Mouse (Mus musculus): Measurements from ENCODE around the gene Ntn5. TPM values are rescaled to one million over a fixed set of nuclear protein-coding genes. Genes with fewer than 3 reads are reported as not detected.

Gene Ntn5
- polyA plus RNA-seq, 1 experiment from 2014 or later: 0.22 TPM

DNA sequence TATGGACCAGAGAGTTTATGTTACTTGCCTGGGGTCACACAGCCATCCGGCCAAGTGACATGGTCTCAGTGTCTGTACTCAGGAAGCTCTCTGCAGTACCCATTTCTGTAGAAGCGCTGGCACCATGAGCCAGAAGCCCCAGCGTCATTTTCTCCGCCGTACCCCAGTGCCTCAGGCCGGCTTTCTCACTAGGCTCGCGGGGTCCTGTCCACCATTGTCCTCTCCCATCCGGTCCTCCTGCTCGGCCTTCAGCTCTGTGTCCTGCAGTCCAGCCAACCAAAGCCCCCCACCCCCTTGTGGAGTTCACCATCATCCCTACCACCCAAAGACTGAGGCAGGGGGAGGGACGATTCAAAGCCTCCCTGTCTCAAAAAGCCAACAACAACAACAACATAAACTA lies 17.8 kb downstream of the Ntn5 start:
- Histone ChIP-seq H3K4me3 (ENCODE audit: low read length) (no peak overlapping the region), H3K9me3 (replicated peaks; ENCODE audit: control insufficient read depth, low read length) (no peaks in the 10 kb centered on the region), H3K27me3 (ENCODE audit: control insufficient read depth, insufficient read depth, low read length) (peaks cover 25% of the 10 kb centered on the region), H3K4me2 (ENCODE audit: low read depth, low read length) (peak overlapping the region; percentile 76), H3K9ac (ENCODE audit: low read length) (no peak overlapping the region), H3K36me3 (ENCODE audit: control insufficient read depth, insufficient read depth) (no peaks in the 10 kb centered on the region), H3K4me1 (ENCODE audit: control insufficient read depth, insufficient read depth, low read length) (peaks cover 35% of the 10 kb centered on the region), H3K27ac (ENCODE audit: low read length) (no peak overlapping the region)
- no peak for ATAC-seq (replicated peaks; ENCODE audit: extremely low read depth, insufficient read depth, low FRiP score)
- 86% methylated on average over 11 of the region's 11 CpGs for WGBS

DNA sequence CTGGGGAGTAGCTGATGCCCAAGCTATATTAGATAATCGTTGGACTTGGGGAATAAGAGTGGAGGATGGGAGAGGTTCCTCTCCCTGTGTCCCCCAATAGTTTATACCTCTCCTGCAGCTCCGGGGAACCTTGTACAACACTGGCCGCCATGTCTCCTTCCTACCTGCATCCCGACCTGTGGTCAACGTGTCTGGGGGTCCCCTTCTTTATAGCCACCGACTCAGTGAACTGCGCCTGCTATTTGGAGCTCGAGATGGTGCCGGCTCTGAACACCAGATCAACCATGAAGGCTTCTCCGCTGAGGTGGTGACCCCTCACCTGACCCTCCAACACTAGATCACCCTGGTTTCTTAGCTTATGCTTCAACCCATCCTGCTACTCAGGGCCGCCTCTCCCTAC lies 18.5 kb downstream of the Ntn5 start:
- H3K4me3 ChIP-seq (ENCODE audit: low read length): no peak overlapping the region
- H3K4me1 ChIP-seq (ENCODE audit: control insufficient read depth, insufficient read depth, low read length): peaks cover 39% of the 10 kb centered on the region
- no peak for ATAC-seq (replicated peaks; ENCODE audit: extremely low read depth, insufficient read depth, low FRiP score)
- no peaks in the 10 kb centered on the region for H3K36me3 ChIP-seq (ENCODE audit: control insufficient read depth, insufficient read depth)
- H3K27ac ChIP-seq (ENCODE audit: low read length): no peak overlapping the region
- no peak overlapping the region for H3K4me2 ChIP-seq (ENCODE audit: low read depth, low read length)
- peaks cover 25% of the 10 kb centered on the region for H3K27me3 ChIP-seq (ENCODE audit: control insufficient read depth, insufficient read depth, low read length)
- 86% methylated on average over 11 of the region's 11 CpGs for WGBS
- no peak overlapping the region for H3K9ac ChIP-seq (ENCODE audit: low read length)
- H3K9me3 ChIP-seq (replicated peaks; ENCODE audit: control insufficient read depth, low read length): no peaks in the 10 kb centered on the region

DNA sequence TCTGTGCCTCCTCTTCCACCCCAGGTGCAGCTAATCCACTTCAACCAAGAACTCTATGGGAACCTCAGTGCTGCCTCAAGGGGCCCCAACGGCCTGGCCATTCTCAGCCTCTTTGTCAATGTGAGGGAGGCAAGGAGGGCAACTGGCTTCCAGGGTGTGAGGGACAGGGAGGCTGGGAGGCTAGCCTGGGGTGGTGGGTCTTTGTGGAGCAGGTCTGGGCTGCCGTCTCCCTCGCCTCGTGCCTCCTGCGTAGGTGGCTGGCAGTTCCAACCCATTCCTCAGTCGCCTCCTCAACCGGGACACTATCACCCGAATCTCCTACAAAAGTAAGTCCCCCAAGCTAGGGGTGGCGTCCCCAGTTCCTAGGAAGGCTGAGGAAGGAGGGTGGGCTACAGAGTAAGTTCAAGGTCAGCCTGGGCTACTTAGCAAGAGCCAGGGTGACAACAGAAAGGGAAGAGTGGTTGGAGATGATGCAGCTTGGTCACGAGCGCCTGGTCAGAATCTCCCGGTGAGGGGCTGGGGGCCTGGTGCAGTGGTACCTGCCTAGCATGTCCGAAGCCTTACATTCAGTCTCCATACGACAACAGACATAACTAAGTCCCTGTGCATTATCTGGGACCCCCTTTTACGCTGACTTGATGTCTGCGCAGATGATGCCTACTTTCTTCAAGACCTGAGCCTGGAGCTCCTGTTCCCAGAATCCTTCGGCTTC lies 19.1 kb downstream of the Ntn5 start:
- no peak overlapping the region for H3K27ac ChIP-seq (ENCODE audit: low read length)
- no peak overlapping the region for H3K4me3 ChIP-seq (ENCODE audit: low read length)
- no peaks in the 10 kb centered on the region for H3K9me3 ChIP-seq (replicated peaks; ENCODE audit: control insufficient read depth, low read length)
- WGBS: 85% methylated on average over 17 of the region's 17 CpGs
- no peaks in the 10 kb centered on the region for H3K36me3 ChIP-seq (ENCODE audit: control insufficient read depth, insufficient read depth)
- H3K4me2 ChIP-seq (ENCODE audit: low read depth, low read length): 0 out of 2 replicates have a peak overlapping the region, but pooled peaks have one; percentile 99
- H3K9ac ChIP-seq (ENCODE audit: low read length): no peak overlapping the region
- ATAC-seq (replicated peaks; ENCODE audit: extremely low read depth, insufficient read depth, low FRiP score): no peak
- H3K4me1 ChIP-seq (ENCODE audit: control insufficient read depth, insufficient read depth, low read length): peaks cover 45% of the 10 kb centered on the region
- H3K27me3 ChIP-seq (ENCODE audit: control insufficient read depth, insufficient read depth, low read length): peaks cover 23% of the 10 kb centered on the region

DNA sequence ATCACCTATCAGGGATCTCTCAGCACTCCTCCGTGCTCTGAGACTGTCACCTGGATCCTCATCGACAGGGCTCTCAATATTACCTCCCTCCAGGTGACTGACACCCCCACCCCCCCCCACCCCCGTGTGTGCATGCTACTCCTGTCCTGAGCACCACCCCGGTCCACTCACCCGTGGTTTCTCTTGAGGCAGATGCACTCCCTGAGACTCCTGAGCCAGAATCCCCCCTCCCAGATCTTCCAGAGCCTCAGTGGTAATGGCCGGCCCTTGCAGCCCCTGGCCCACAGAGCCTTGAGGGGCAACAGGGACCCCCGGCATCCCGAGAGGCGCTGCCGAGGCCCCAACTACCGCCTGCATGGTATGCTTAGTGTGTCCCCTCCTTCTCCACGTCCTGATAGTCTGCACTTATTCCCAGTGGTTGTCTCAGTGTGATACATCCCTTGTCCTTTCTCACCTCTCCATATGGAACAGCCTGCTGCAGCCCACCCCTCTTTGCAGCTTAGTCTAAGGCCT lies 19.8 kb downstream of the Ntn5 start:
- peak overlapping the region; percentile 99 for H3K4me2 ChIP-seq (ENCODE audit: low read depth, low read length)
- peak overlapping the region; percentile 66 for H3K9ac ChIP-seq (ENCODE audit: low read length)
- H3K27me3 ChIP-seq (ENCODE audit: control insufficient read depth, insufficient read depth, low read length): peaks cover 19% of the 10 kb centered on the region
- peak overlapping the region; percentile 91 for H3K27ac ChIP-seq (ENCODE audit: low read length)
- no peaks in the 10 kb centered on the region for H3K36me3 ChIP-seq (ENCODE audit: control insufficient read depth, insufficient read depth)
- ATAC-seq (replicated peaks; ENCODE audit: extremely low read depth, insufficient read depth, low FRiP score): no peak
- no peaks in the 10 kb centered on the region for H3K9me3 ChIP-seq (replicated peaks; ENCODE audit: control insufficient read depth, low read length)
- peaks cover 51% of the 10 kb centered on the region for H3K4me1 ChIP-seq (ENCODE audit: control insufficient read depth, insufficient read depth, low read length)
- WGBS: 44% methylated on average over 12 of the region's 12 CpGs
- peak overlapping the region; percentile 52 for H3K4me3 ChIP-seq (ENCODE audit: low read length)

DNA sequence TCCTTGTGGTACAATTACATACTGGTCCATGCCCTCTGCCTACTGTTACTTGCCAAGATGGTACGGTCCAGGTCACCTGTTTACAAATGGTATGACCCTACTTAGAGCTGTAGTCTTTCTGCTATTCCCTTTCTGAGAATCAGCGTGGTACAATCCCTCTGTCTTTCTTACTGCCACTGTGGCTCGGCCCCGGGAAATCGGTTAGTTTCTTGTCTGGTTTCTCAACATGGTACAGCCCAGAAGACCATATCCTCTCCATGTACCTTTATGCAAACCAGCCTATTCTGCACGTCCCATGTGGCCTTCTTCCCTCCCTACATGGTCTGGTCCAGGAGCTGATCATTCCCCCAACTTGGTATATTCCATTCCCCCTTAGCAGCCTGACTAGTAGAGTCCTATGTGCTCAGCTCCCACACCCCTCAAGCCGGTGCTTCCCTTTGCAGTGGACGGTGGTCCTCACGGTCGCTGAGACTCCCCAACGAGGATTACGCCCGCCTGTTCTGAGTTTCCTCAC lies 20.3 kb downstream of the Ntn5 start:
- Histone ChIP-seq H3K4me3 (ENCODE audit: low read length) (peak overlapping the region; percentile 52), H3K36me3 (ENCODE audit: control insufficient read depth, insufficient read depth) (no peaks in the 10 kb centered on the region), H3K4me2 (ENCODE audit: low read depth, low read length) (peak overlapping the region; percentile 99), H3K27me3 (ENCODE audit: control insufficient read depth, insufficient read depth, low read length) (peaks cover 14% of the 10 kb centered on the region), H3K9ac (ENCODE audit: low read length) (peak overlapping the region; percentile 66), H3K4me1 (ENCODE audit: control insufficient read depth, insufficient read depth, low read length) (peaks cover 53% of the 10 kb centered on the region), H3K27ac (ENCODE audit: low read length) (peak overlapping the region; percentile 91), H3K9me3 (replicated peaks; ENCODE audit: control insufficient read depth, low read length) (no peaks in the 10 kb centered on the region)
- under 1% methylated on average over 13 of the region's 13 CpGs for WGBS
- peak; percentile 42 for ATAC-seq (replicated peaks; ENCODE audit: extremely low read depth, insufficient read depth, low FRiP score)

DNA sequence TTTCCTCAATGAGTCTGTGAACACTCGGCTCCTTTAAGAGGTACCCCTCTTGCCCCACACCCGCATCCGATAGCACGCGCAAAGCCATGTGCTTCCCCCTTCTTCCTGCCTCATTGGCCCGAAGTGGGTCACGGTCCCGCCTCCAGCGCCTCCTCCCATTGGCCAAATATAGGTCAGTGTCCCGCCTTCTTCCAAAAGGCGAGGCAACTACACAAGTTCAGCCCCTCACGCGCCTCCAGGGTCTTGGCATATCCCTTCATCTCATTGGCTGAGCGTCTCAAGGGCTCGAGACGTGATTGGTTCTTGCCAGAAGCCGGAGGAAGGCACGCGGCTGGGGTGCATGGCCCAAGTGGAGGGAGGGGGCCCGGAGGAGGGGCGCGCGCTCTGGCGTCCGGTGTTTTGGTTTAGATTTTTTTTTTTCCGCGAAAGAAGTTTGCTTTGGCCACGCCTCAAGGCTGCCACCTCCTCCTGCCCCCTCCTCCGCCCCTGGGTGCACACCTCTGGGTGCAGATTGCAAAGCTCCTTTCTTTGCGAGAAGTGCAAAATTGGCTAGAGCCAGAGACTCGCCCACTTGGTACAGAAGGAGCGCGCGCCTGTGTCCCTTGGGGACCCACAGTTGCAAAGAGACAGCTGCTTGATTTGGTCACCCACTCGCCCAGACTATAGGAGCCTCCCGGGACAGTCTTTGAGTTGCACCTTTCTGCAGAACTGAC lies 21.1 kb downstream of the Ntn5 start, which contains the start of gene Dbp:
Gene Dbp, plus strand, starts transcription at position 359 of the 713 bp plus-strand sequence.
- Histone ChIP-seq H3K4me3 (ENCODE audit: low read length) (peak within 1 kb of the TSS; percentile 76), H3K9ac (ENCODE audit: low read length) (peak within 1 kb of the TSS; percentile 91), H3K27me3 (ENCODE audit: control insufficient read depth, insufficient read depth, low read length) (peaks cover 6% of the 10 kb centered on the region), H3K4me2 (ENCODE audit: low read depth, low read length) (peak within 1 kb of the TSS; percentile 99), H3K9me3 (replicated peaks; ENCODE audit: control insufficient read depth, low read length) (no peaks in the 10 kb centered on the region), H3K4me1 (ENCODE audit: control insufficient read depth, insufficient read depth, low read length) (peaks cover 47% of the 10 kb centered on the region), H3K27ac (ENCODE audit: low read length) (peak within 1 kb of the TSS; percentile 95), H3K36me3 (ENCODE audit: control insufficient read depth, insufficient read depth) (no peaks in the 10 kb centered on the region; the same call in 1 of the 2 replicates)
- under 1% methylated on average over 36 of the region's 36 CpGs for WGBS
- ATAC-seq (replicated peaks; ENCODE audit: extremely low read depth, insufficient read depth, low FRiP score): peak; percentile 85

DNA sequence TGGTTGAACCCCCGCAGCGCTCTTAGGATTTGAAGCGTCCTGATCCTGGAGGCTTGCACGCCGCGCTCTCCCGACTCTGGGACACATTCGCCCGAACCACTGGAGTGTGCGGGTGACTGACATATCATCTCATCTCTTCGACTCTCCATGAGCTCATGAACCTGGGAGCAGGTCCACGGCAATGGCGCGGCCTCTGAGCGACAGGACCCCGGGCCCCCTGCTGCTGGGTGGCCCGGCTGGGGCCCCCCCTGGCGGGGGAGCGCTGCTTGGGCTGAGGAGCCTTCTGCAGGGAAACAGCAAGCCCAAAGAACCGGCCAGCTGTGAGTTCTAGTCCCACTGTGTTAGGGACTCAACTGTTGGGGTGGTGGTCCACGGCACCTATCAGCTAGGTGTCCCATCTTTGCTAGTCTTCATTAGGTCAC lies 21.6 kb downstream of the Ntn5 start:
- Histone ChIP-seq H3K9ac (ENCODE audit: low read length) (peak overlapping the region; percentile 91), H3K4me3 (ENCODE audit: low read length) (peak overlapping the region; percentile 76), H3K36me3 (ENCODE audit: control insufficient read depth, insufficient read depth) (peaks cover 1% of the 10 kb centered on the region), H3K4me1 (ENCODE audit: control insufficient read depth, insufficient read depth, low read length) (peaks cover 41% of the 10 kb centered on the region), H3K27ac (ENCODE audit: low read length) (peak overlapping the region; percentile 95), H3K9me3 (replicated peaks; ENCODE audit: control insufficient read depth, low read length) (no peaks in the 10 kb centered on the region), H3K4me2 (ENCODE audit: low read depth, low read length) (peak overlapping the region; percentile 99), H3K27me3 (ENCODE audit: control insufficient read depth, insufficient read depth, low read length) (peaks cover 2% of the 10 kb centered on the region)
- no peak for ATAC-seq (replicated peaks; ENCODE audit: extremely low read depth, insufficient read depth, low FRiP score)
- WGBS: under 1% methylated on average over 21 of the region's 21 CpGs

DNA sequence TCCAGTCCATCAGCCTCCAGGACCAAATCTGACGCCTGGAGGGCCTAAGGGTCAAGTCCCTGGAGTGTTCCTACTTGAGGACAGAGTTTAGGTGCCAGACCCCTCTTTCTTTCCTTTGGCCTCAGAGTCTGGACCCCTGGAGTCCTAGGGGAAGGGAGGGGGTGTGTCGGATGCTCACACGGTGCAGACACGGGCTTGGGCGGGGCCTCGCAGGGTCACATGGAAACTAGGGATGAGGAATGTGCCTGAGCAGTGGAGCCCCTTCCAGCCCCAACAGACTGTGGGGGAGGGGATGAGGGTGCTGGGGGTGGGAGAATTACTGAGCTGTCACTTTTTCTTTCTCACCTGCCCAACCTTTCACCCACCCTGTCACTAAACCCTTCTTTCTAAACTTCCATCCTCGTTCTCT lies 22.1 kb downstream of the Ntn5 start:
- peak overlapping the region; percentile 99 for H3K4me2 ChIP-seq (ENCODE audit: low read depth, low read length)
- H3K9me3 ChIP-seq (replicated peaks; ENCODE audit: control insufficient read depth, low read length): no peaks in the 10 kb centered on the region
- peaks cover 41% of the 10 kb centered on the region for H3K4me1 ChIP-seq (ENCODE audit: control insufficient read depth, insufficient read depth, low read length)
- peak overlapping the region; percentile 76 for H3K4me3 ChIP-seq (ENCODE audit: low read length)
- peaks cover 6% of the 10 kb centered on the region for H3K36me3 ChIP-seq (ENCODE audit: control insufficient read depth, insufficient read depth)
- peak overlapping the region; percentile 95 for H3K27ac ChIP-seq (ENCODE audit: low read length)
- WGBS: 2% methylated on average over 7 of the region's 7 CpGs
- H3K27me3 ChIP-seq (ENCODE audit: control insufficient read depth, insufficient read depth, low read length): no peaks in the 10 kb centered on the region; the same call in 1 of the 2 replicates
- peak overlapping the region; percentile 91 for H3K9ac ChIP-seq (ENCODE audit: low read length)
- peak; percentile 20; the same call in 1 of the 2 replicates for ATAC-seq (replicated peaks; ENCODE audit: extremely low read depth, insufficient read depth, low FRiP score)
